Mouse (Mus musculus): ENCODE measurements at regions not wholly inside any gene's neighbourhood (a gene's known extent, or its start where the extent isn't known, plus 50 kb on each side); places are given as distances from the start of the nearest gene placed in this dataset.

DNA sequence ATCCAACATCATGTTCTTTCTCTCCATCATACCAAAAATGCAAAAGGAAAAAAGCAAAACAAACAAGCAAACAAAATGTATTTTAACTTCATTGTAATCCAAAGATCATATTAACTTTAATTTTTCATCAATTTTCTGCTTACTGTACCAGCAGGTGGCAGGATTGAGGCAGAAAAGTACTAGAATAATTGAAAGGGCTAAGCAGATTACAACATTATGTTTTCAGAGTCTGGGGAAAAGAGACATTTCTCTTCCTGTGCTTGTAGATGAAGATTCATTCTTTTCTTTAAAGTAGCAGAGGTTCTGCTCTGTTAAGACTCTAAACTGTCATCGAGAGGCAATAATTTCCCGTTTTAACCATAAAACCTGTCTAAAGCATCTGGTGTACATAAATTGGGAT, 394.7 kb upstream of the Slitrk6 start:
- peak; percentile 30 for DNase-seq (ENCODE audit: low read depth, low spot score)

DNA sequence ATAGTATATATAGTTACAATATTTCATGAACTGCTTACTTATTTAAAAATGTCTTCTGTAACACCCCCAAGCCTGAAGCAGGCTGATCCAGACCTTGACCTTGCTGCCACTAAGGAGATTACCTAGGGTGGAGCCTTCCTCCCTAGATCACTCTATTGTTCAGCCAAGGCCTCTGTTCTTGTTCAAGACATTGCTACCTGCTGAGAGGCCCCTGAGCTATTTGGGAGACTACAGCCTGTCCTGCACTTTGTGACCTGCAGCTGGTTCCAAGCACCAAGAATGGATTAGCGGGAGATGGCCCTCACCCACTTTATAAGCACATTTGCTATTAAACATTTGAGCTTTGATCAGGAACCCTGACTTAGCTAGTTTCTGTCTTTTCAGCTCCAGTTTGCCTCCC, 361.7 kb upstream of the Slitrk6 start:
- DNase-seq (ENCODE audit: low read depth, low spot score) = no peak

DNA sequence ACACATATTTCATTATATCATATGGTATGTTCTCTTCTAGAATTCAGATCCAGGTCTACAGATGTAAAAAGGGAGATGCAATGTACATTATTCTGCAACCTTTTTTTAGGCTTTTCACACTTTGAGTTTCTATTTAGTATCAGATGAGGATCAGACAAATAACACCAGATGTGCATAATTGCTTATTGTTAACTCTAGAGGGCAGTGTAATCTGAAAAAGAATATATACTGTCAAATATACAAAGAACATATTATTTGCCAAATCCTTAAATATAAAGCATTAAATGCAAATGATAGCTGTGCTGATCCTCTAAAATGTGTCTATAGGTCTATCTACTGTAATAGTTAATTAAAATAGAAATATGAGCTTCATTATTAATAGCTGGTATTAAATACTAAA, 348.6 kb upstream of the Slitrk6 start:
- DNase-seq (ENCODE audit: low read depth, low spot score) = no peak

DNA sequence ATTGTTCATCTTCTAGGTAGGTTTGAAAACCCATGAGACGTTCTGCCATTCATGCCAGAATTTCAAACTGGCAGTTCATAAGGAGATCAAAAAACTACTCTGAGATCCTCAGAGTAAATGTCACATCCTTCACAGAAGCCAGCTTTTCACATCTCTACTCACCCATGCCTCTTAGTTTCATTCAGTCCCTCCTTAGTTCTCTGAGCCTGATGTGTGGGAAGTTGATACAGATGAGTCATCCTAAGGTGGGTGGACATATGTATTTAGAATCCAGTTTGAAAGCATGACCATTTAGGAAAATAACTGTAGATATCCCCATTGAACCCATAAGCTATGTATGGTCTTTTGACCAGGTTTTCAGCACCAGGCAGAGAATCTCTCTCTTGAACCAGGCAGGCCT, 345.3 kb upstream of the Slitrk6 start:
- no peak for DNase-seq (ENCODE audit: low read depth, low spot score)

DNA sequence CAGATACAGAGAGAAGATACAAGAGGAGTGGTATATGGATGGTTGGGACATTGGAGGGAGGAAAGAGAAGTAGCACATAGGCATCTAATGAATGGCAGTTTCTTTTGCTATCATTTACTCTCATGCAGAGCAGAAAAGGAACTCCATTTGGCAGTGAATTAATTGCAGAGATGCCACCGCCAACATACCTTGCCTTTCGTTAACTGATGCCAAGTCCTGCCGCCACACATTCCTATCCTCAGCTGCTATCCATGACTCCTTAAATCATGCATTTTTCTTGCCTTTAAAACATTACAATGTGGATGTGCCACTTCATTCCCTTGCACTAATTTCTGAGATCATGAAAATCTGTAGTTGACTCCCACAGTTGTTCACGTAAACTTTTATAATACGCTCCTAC, 341.3 kb upstream of the Slitrk6 start:
- no peak for DNase-seq (ENCODE audit: low read depth, low spot score)

DNA sequence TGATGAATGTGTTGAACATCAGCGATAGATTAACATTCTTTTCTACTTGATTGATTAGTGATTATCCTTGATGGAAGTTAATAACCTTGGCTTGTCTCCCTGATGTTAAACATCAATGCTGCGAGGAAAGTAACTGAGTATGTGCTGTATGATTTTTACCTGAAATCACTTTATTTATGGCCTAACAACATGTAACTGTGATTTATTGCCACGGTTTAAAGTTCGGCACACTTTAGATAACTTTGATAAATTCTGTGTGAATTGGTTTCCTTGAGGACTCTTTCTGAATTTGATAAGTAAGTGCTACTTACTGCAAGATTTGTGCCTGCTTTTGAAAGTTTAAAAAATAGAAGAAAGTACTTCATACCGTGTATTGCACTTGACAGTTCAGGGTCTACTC, 319.6 kb upstream of the Slitrk6 start:
- DNase-seq (ENCODE audit: low read depth, low spot score) = no peak

DNA sequence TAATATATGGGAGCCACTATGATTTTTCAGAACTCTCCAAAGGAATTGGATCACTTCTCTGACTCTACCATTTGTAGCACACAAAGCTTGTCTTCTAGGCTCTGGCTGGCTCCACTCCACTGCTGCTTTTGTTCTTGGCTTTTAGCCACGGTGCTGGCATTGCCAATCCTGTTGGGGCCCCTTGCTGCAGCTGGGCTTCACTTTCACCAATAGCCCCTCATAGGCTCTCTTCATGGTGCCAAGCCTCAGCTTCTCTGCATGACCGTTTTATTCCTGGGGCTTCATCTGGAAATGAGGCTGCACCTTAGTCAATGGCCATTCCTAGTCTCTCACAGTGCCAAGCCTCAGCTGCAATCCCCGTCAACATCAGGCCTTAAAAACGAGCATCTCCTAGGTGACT, 318.6 kb upstream of the Slitrk6 start:
- no peak for DNase-seq (ENCODE audit: low read depth, low spot score)

Data from brain, embryonic 18.5 days (tissue).